Mouse (Mus musculus) CH12.LX (cell line): ENCODE results near the gene Numb. TPM values are rescaled to one million over a fixed set of nuclear protein-coding genes. Genes with fewer than 3 reads are reported as not detected.

ENCODE experiments used
- DNase-seq: peaks from one replicate; pipeline ENCODE4 v3.0.0-alpha.2; 2013; ENCODE audit errors: extremely low read depth
- H3K27ac ChIP-seq: 2 replicates; pipeline ENCODE4 v1.5.1; 2012; ENCODE audit warnings: low read depth, mild to moderate bottlenecking, control low read depth, moderate library complexity; ENCODE audit not compliant: insufficient read depth
- H3K27me3 ChIP-seq: replicated peaks from 2 replicates; pipeline ENCODE3; 2012; ENCODE audit warnings: inconsistent platforms
- H3K36me3 ChIP-seq, 2 experiments: replicated peaks in 1 of 2; 2 replicates each; pipeline versions ENCODE3 to v1.6.1; 2012; ENCODE audit warnings: inconsistent platforms in 1 of 2, low read length in 1 of 2, mild to moderate bottlenecking in 1 of 2, mixed read lengths in 1 of 2, moderate library complexity in 1 of 2; ENCODE audit not compliant: control insufficient read depth in 1 of 2, insufficient read depth in 1 of 2
- H3K4me1 ChIP-seq, 2 experiments: 2 replicates each; pipeline ENCODE4 v1.6.1; 2012; ENCODE audit warnings: inconsistent platforms in 1 of 2, moderate library complexity in 1 of 2; ENCODE audit not compliant: insufficient read depth in 2 of 2, control insufficient read depth in 1 of 2
- H3K4me2 ChIP-seq: 2 replicates; pipeline ENCODE4 v1.6.1; 2012; ENCODE audit warnings: low read depth, mild to moderate bottlenecking, control low read depth; ENCODE audit not compliant: poor library complexity, insufficient read depth, severe bottlenecking
- H3K4me3 ChIP-seq, 3 experiments: fragments of 150-350 bp in 1 of 3; sonication (generic) in 1 of 3; replicated peaks in 1 of 3; 2 replicates each; pipeline versions ENCODE3 to v1.5.1; 2011 to 2012; ENCODE audit warnings: low read depth in 2 of 3, low read length in 2 of 3, mild to moderate bottlenecking in 2 of 3, moderate library complexity in 2 of 3, control low read depth in 1 of 3, improper control_type of control experiment in 1 of 3, inconsistent platforms in 1 of 3, mixed read lengths in 1 of 3; ENCODE audit not compliant: poor library complexity in 1 of 3
- H3K79me2 ChIP-seq: replicated peaks from 2 replicates; pipeline ENCODE4 v1.6.1; 2012; ENCODE audit warnings: mild to moderate bottlenecking, moderate library complexity; ENCODE audit not compliant: control insufficient read depth, poor library complexity, insufficient read depth, severe bottlenecking; ENCODE audit errors: extremely low read depth
- H3K9ac ChIP-seq: 2 replicates; pipeline ENCODE4 v1.6.1; 2012; ENCODE audit warnings: low read depth, mild to moderate bottlenecking, control low read depth, moderate library complexity; ENCODE audit not compliant: insufficient read depth
- H3K9me3 ChIP-seq: replicated peaks from 2 replicates; pipeline ENCODE3; 2012; ENCODE audit warnings: low read length, inconsistent platforms, mixed read lengths
- CHD1 ChIP-seq: IDR thresholded peaks from 2 replicates; pipeline ENCODE4 v1.6.1; 2012; ENCODE audit warnings: low read depth, low read length, improper control_type of control experiment, inconsistent platforms
- CTCF ChIP-seq, 2 experiments: IDR thresholded peaks in 1 of 2; conservative IDR thresholded peaks in 1 of 2; 2 replicates each; pipeline ENCODE4 v1.5.1; 2011 to 2012; ENCODE audit warnings: low read depth in 2 of 2, low read length in 2 of 2, improper control_type of control experiment in 1 of 2, inconsistent platforms in 1 of 2, mild to moderate bottlenecking in 1 of 2, moderate library complexity in 1 of 2
- E2F4 ChIP-seq: IDR thresholded peaks from 2 replicates; pipeline ENCODE4 v1.6.1; 2011; ENCODE audit warnings: low read depth, low read length, improper control_type of control experiment; ENCODE audit not compliant: insufficient replicate concordance
- ELF1 ChIP-seq: IDR thresholded peaks from 2 replicates; pipeline ENCODE4 v1.6.1; 2014; ENCODE audit warnings: low read depth, mild to moderate bottlenecking, inconsistent platforms, low read length, improper control_type of control experiment
- ETS1 ChIP-seq: conservative IDR thresholded peaks from 2 replicates; pipeline ENCODE4 v1.6.1; 2012; ENCODE audit warnings: low read depth, mild to moderate bottlenecking, inconsistent platforms, low read length, improper control_type of control experiment, moderate library complexity
- KAT2A ChIP-seq: IDR thresholded peaks from 2 replicates; pipeline ENCODE4 v1.6.1; 2012; ENCODE audit warnings: low read length, improper control_type of control experiment, inconsistent platforms; ENCODE audit not compliant: insufficient replicate concordance
- MAFK ChIP-seq: IDR thresholded peaks from 2 replicates; pipeline ENCODE4 v1.6.1; 2011; ENCODE audit warnings: low read length, improper control_type of control experiment; ENCODE audit not compliant: insufficient replicate concordance
- MAX ChIP-seq: IDR thresholded peaks from 2 replicates; pipeline ENCODE4 v1.6.1; 2011; ENCODE audit warnings: low read length, improper control_type of control experiment
- MXI1 ChIP-seq: IDR thresholded peaks from 2 replicates; pipeline ENCODE4 v1.6.1; 2011; ENCODE audit warnings: mild to moderate bottlenecking, low read depth, low read length, improper control_type of control experiment
- NELFE ChIP-seq: IDR thresholded peaks from 2 replicates; pipeline ENCODE4 v1.6.1; 2011; ENCODE audit warnings: low read depth, low read length, improper control_type of control experiment
- POLR2A ChIP-seq: IDR thresholded peaks from 2 replicates; pipeline ENCODE4 v1.6.1; 2011; ENCODE audit warnings: low read depth, mild to moderate bottlenecking, improper control_type of control experiment, low read length
- RCOR1 ChIP-seq: conservative IDR thresholded peaks from 2 replicates; pipeline ENCODE4 v1.6.1; 2012; ENCODE audit warnings: low read depth, mild to moderate bottlenecking, inconsistent platforms, low read length, improper control_type of control experiment
- SMC3 ChIP-seq: IDR thresholded peaks from 2 replicates; pipeline ENCODE4 v1.6.1; 2011; ENCODE audit warnings: low read depth, low read length, improper control_type of control experiment
- TCF12 ChIP-seq: IDR thresholded peaks from 2 replicates; pipeline ENCODE4 v1.6.1; 2014; ENCODE audit warnings: low read depth, mild to moderate bottlenecking, inconsistent platforms, low read length, improper control_type of control experiment
- UBTF ChIP-seq: IDR thresholded peaks from 2 replicates; pipeline ENCODE4 v1.6.1; 2012; ENCODE audit warnings: low read depth, mild to moderate bottlenecking, inconsistent platforms, low read length, improper control_type of control experiment, moderate library complexity
- ZC3H11A ChIP-seq: IDR thresholded peaks from 2 replicates; pipeline ENCODE4 v1.6.1; 2012; ENCODE audit warnings: low read depth, mild to moderate bottlenecking, inconsistent platforms, low read length, improper control_type of control experiment
- ZKSCAN1 ChIP-seq: IDR thresholded peaks from 2 replicates; pipeline ENCODE4 v1.6.1; 2012; ENCODE audit warnings: low read depth, inconsistent platforms, low read length, improper control_type of control experiment, borderline replicate concordance
- ZMIZ1 ChIP-seq: IDR thresholded peaks from 2 replicates; pipeline ENCODE4 v1.6.1; 2012; ENCODE audit warnings: low read depth, mild to moderate bottlenecking, inconsistent platforms, low read length, improper control_type of control experiment
- ZNF384 ChIP-seq: IDR thresholded peaks from 2 replicates; pipeline ENCODE4 v1.6.1; 2012; ENCODE audit warnings: low read depth, low read length, improper control_type of control experiment, inconsistent platforms
- dilution Hi-C: fragments of 300-500 bp; cut with MboI; formaldehyde crosslinking; loops from 2 replicates; pipeline ENCODE4 v1.14.3; 2020; ENCODE audit warnings: low sequenced_read_pairs; ENCODE audit not compliant: extremely low pct_unique_long_range_greater_than_20kb, extremely low pct_ligation_motif_present
- in situ Hi-C: fragments of 300-500 bp; cut with MboI; formaldehyde crosslinking; loops from 3 replicates; pipeline ENCODE4 v1.14.3; 2019; ENCODE audit warnings: low sequenced_read_pairs, low pct_ligation_motif_present, low pct_unique_long_range_greater_than_20kb, mixed read lengths
- polyA plus RNA-seq: library from polyadenylated mRNA; unstranded; fragments of >175 nt; gene quantifications from 2 replicates; pipeline ENCODE4 v1.2.1, GENCODE M21; 2012; ENCODE audit warnings: low read depth; ENCODE audit not compliant: insufficient read length
- total RNA-seq, 2 experiments: library from RNA; depleted of rRNA; stranded (reverse); fragments of 300-350 nt in 1 of 2; fragments of >200 nt in 1 of 2; gene quantifications; 2 replicates each; pipeline ENCODE4 v1.2.3; 2012 to 2014

Numb gene
- total and polyA plus RNA-seq, 3 experiments = 5.3 to 6.9 (median 5.7) TPM

DNA sequence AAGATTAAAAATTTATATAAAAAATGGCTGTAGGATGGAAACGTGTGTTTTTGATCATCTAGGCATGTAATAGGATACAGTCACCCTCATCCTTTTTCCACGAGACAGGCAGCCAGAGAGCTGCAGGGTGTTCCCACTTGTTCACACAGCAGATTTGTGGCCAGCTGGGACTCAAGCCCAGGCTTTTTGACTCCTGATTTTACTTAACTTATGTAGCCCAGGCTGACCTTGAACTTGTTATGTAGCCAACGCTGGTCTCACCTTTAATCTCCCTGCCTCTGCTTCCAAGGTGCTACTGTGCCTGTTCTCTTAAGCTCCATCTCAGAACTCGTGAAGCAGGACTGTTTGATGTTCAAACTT is 132.0 kb downstream of the Numb start:
- Histone ChIP-seq H3K27ac (no peak overlapping the region), H3K79me2 (no peaks in the 10 kb centered on the region), H3K9me3 (no peaks in the 10 kb centered on the region), H3K27me3 (no peaks in the 10 kb centered on the region), H3K4me3 (no peak overlapping the region), H3K9ac (no peak overlapping the region), H3K4me1 (no peaks in the 10 kb centered on the region), H3K4me2 (no peak overlapping the region), H3K36me3 (peaks cover 10 to 25% of the 10 kb centered on the region in 2 experiments)
- dilution Hi-C loops (no loop called here), in situ Hi-C loops (loop anchor here (10.0 to 25.0 kb wide), 2 partner anchors 155 to 273 kb away; partner anchors contain the start of genes Acot3 and Acot5)
- TF ChIP-seq RCOR1 (no peak), NELFE (no peak), POLR2A (no peak), MXI1 (no peak), E2F4 (no peak), ETS1 (no peak)
- no peak for DNase-seq

DNA sequence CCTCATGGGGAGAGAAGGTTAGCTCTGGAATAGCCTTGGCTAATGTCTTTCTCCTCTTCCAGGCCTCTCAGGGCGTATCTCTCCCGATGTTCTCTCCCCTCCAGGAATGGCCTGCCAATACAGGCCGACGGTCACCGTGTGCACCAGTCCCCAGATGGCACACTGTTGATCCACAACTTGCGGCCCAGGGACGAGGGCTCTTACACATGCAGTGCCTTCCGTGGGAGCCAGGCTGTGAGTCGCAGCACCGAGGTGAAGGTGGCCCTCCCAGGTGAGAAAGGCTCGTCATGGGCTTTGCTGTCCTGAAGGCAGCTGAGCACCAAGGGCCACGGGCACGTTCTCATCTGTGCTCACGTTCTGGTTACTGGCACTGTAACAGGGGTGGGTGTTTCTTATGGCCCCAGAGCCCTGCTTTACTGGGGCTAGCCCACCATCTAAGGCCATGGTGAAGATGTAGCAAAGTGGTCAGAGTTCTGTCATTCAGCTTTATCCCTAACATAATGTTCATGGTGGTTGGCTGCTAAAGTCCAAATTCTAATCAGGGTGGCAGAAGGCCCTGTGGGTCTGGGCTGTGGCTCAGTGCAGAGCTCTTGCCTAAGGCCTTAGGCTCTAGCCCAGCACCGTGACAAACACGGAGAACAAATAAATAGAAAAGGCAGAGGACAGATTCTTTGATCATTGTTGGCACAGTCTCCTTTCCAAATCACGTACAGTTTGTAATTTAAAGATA is 132.5 kb downstream of the Numb start:
- in situ Hi-C loops = loop anchor here (10.0 to 25.0 kb wide), 2 partner anchors 156 to 273 kb away; partner anchors contain the start of genes Acot3 and Acot5
- H3K27me3 ChIP-seq = no peaks in the 10 kb centered on the region
- dilution Hi-C loops = no loop called here
- H3K79me2 ChIP-seq = no peaks in the 10 kb centered on the region
- no peak overlapping the region for H3K9ac ChIP-seq
- H3K4me2 ChIP-seq = no peak overlapping the region
- TF ChIP-seq MAX = no peak
- no peak for TF ChIP-seq ZMIZ1
- TF ChIP-seq KAT2A = no peak
- TF ChIP-seq CTCF (conservative IDR thresholded peaks at IDR 0.05 in 1 of 2, IDR thresholded peaks at IDR 0.05 in 1 of 2; ENCODE audit: low read depth in 2 of 2, low read length in 2 of 2) = no peak
- TF ChIP-seq MAFK = no peak
- no peak for TF ChIP-seq ZC3H11A
- TF ChIP-seq ZNF384 = no peak
- TF ChIP-seq ELF1 = no peak
- TF ChIP-seq NELFE = no peak
- no peak for TF ChIP-seq UBTF
- no peak for TF ChIP-seq SMC3
- no peak for TF ChIP-seq CHD1
- no peak for TF ChIP-seq POLR2A
- no peak for TF ChIP-seq ZKSCAN1
- no peak for TF ChIP-seq TCF12
- TF ChIP-seq, all 38 proteins: peak for 0
- Histone ChIP-seq H3K27ac (no peak overlapping the region), H3K4me3 (no peak overlapping the region), H3K9me3 (no peaks in the 10 kb centered on the region), H3K4me1 (no peaks in the 10 kb centered on the region), H3K36me3 (peaks cover 10 to 22% of the 10 kb centered on the region in 2 experiments)
- DNase-seq = no peak
